Mouse (Mus musculus): Measurements from ENCODE around the gene Pepd. TPM values are rescaled to one million over a fixed set of nuclear protein-coding genes. Genes with fewer than 3 reads are reported as not detected.
"Not testable (repeated sequence)": the region's sequence is repeated elsewhere in the genome, so short reads cannot be mapped to it uniquely, and the experiment has no call there.

Gene Pepd
- total RNA-seq, 2 experiments from 2014 or later: 37.4 to 40.0 TPM

GRCm38 (mm10) chr7:34982372-34982771, 70.2 kb downstream of the Pepd start:
- DNase-seq (ENCODE audit: low spot score in 2 of 2): not testable (repeated sequence)

- no peak for DNase-seq (ENCODE audit: low spot score in 2 of 2)
Observed at GRCm38 (mm10) chr7:34983702-34984475, 71.7 kb downstream of the Pepd start.

- no peak for DNase-seq (ENCODE audit: low spot score in 2 of 2)
Observed at GRCm38 (mm10) chr7:34984526-34985133, 72.5 kb downstream of the Pepd start.

- DNase-seq (ENCODE audit: low spot score in 2 of 2): no peak
Observed at GRCm38 (mm10) chr7:34985216-34985615, 73.0 kb downstream of the Pepd start.

GRCm38 (mm10) chr7:34985646-34986045, 73.5 kb downstream of the Pepd start:
- no peak for DNase-seq (ENCODE audit: low spot score in 2 of 2)

GRCm38 (mm10) chr7:34986575-34987150, 74.5 kb downstream of the Pepd start:
- no peak for DNase-seq (ENCODE audit: low spot score in 2 of 2)

GRCm38 (mm10) chr7:34987258-34987657, 75.1 kb downstream of the Pepd start:
- DNase-seq (ENCODE audit: low spot score in 2 of 2): no peak

- DNase-seq (ENCODE audit: low spot score in 2 of 2): no peak
Observed at GRCm38 (mm10) chr7:34988488-34988887, 76.3 kb downstream of the Pepd start.

GRCm38 (mm10) chr7:34991731-34992246, 79.6 kb downstream of the Pepd start:
- no peak for DNase-seq (ENCODE audit: low spot score in 2 of 2)

GRCm38 (mm10) chr7:34992766-34993165, 80.6 kb downstream of the Pepd start:
- DNase-seq (ENCODE audit: low spot score in 2 of 2): no peak

GRCm38 (mm10) chr7:34995872-34996662, 83.9 kb downstream of the Pepd start:
- no peak for DNase-seq (ENCODE audit: low spot score in 2 of 2)

- peak; percentile 56 to 57 for DNase-seq (ENCODE audit: low spot score in 2 of 2)
Observed at GRCm38 (mm10) chr7:35000839-35001238, 88.7 kb downstream of the Pepd start.

GRCm38 (mm10) chr7:35003171-35003737, 91.1 kb downstream of the Pepd start:
- no peak for DNase-seq (ENCODE audit: low spot score in 2 of 2)

- DNase-seq (ENCODE audit: low spot score in 2 of 2): no peak
Observed at GRCm38 (mm10) chr7:35006661-35007060, 94.5 kb downstream of the Pepd start.

- no peak for DNase-seq (ENCODE audit: low spot score in 2 of 2)
Observed at GRCm38 (mm10) chr7:35013228-35013627, 101.0 kb downstream of the Pepd start.

- DNase-seq (ENCODE audit: low spot score in 2 of 2): no peak
Observed at GRCm38 (mm10) chr7:35015252-35015651, 103.1 kb downstream of the Pepd start.

- DNase-seq (ENCODE audit: low spot score in 2 of 2): no peak
Observed at GRCm38 (mm10) chr7:35021365-35021764, 109.2 kb downstream of the Pepd start.

GRCm38 (mm10) chr7:35023251-35023650, 111.1 kb downstream of the Pepd start:
- DNase-seq (ENCODE audit: low spot score in 2 of 2): no peak

GRCm38 (mm10) chr7:35024426-35024825, 112.2 kb downstream of the Pepd start:
- no peak for DNase-seq (ENCODE audit: low spot score in 2 of 2)

GRCm38 (mm10) chr7:35025409-35026275, 113.5 kb downstream of the Pepd start:
- DNase-seq (ENCODE audit: low spot score in 2 of 2): peak; percentile 87 to 89
